Mouse (Mus musculus) heart, embryonic 11.5 days (tissue): ENCODE results near the gene Gm2663. TPM values are rescaled to one million over a fixed set of nuclear protein-coding genes. Genes with fewer than 3 reads are reported as not detected.

ENCODE experiments used
- ATAC-seq: fragments of 200-750 bp; cut with Nextera tagmentation; replicated peaks from 2 replicates; pipeline ENCODE4 v1.8.0; 2017; ENCODE audit warnings: moderate library complexity; ENCODE audit not compliant: insufficient number of reproducible peaks, low FRiP score, low TSS enrichment
- H3K27ac ChIP-seq: fragments of 300-500 bp; sonication (generic); 2 replicates; pipeline ENCODE4 v1.5.1; 2014; ENCODE audit warnings: mild to moderate bottlenecking, low read depth, low read length
- H3K27me3 ChIP-seq: fragments of 300-500 bp; sonication (generic); 2 replicates; pipeline ENCODE4 v1.6.1; 2014; ENCODE audit warnings: mild to moderate bottlenecking, low read length, mixed read lengths; ENCODE audit not compliant: control insufficient read depth, insufficient read depth
- H3K36me3 ChIP-seq: fragments of 300-500 bp; sonication (generic); 2 replicates; pipeline ENCODE4 v1.6.1; 2014; ENCODE audit warnings: mild to moderate bottlenecking, low read length, moderate library complexity, mixed read lengths; ENCODE audit not compliant: control insufficient read depth, insufficient read depth
- H3K4me1 ChIP-seq: fragments of 300-500 bp; sonication (generic); 2 replicates; pipeline ENCODE4 v1.6.1; 2014; ENCODE audit warnings: low read length; ENCODE audit not compliant: control insufficient read depth, insufficient read depth
- H3K4me2 ChIP-seq: fragments of 300-500 bp; sonication (generic); 2 replicates; pipeline ENCODE4 v1.6.1; 2014; ENCODE audit warnings: mild to moderate bottlenecking, moderate library complexity
- H3K4me3 ChIP-seq: fragments of 300-500 bp; sonication (generic); 2 replicates; pipeline ENCODE4 v1.5.1; 2014; ENCODE audit warnings: low read depth, low read length
- H3K9ac ChIP-seq: fragments of 300-500 bp; sonication (generic); 2 replicates; pipeline ENCODE4 v1.6.1; 2014; ENCODE audit warnings: mild to moderate bottlenecking, low read depth, low read length, moderate library complexity
- H3K9me3 ChIP-seq: fragments of 300-500 bp; sonication (generic); replicated peaks from 2 replicates; pipeline ENCODE4 v1.6.1; 2016; ENCODE audit warnings: low read length; ENCODE audit not compliant: control insufficient read depth
- polyA plus RNA-seq: library from polyadenylated mRNA; unstranded; fragments of >200 nt; fragmentation: Nextera tagmentation; extraction: Ambion mirVana; gene quantifications from 2 replicates; pipeline ENCODE4 v1.2.1, GENCODE M21; 2014

The Gm2663 gene
- polyA plus RNA-seq, 1 experiment from 2014 or later, result 0.19 TPM

DNA sequence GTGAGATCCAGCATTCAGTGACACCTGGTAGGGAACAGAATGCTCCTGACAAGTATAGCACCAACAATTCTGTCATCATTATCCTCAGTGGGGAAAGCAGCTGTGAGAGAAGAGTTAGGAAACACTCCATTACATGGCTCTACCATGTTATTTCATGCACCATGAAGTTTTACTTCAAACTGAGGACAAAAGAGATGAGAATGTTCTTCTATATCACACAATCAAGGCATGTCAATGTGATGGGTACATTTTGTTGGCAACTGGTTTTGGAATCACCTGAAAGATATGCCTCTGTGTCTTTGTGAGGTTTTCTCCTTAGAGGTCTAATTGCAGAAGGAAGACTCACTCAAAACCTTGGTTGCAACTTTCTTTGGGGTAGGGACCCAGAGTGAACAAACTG lies 47.5 kb downstream of the Gm2663 start, which contains the start of gene Gm4744:
Gene Gm4744 (minus strand): TSS at position 101 of the 400 bp plus-strand sequence.
- Histone ChIP-seq H3K4me2 (no peak within 1 kb of the TSS), H3K9me3 (no peaks in the 10 kb centered on the region), H3K9ac (no peak within 1 kb of the TSS), H3K36me3 (no peaks in the 10 kb centered on the region), H3K4me1 (no peaks in the 10 kb centered on the region), H3K27ac (no peak within 1 kb of the TSS), H3K27me3 (no peaks in the 10 kb centered on the region), H3K4me3 (no peak within 1 kb of the TSS)
- no peak for ATAC-seq

Other genes starting within 250 kb of the Gm2663 start
- not detected in 2 replicates for gene Moxd2, start 112.0 kb downstream of the Gm2663 start, polyA plus RNA-seq
- not detected in 2 replicates for gene Prss58, start 99.1 kb downstream of the Gm2663 start, polyA plus RNA-seq
- gene 1700074P13Rik, start 58.9 kb downstream of the Gm2663 start, polyA plus RNA-seq, result not detected in 2 replicates
- gene Gm4744, start 47.6 kb downstream of the Gm2663 start, polyA plus RNA-seq, result not detected in 2 replicates
- not detected in 2 replicates for gene 1810009J06Rik, start 34.7 kb downstream of the Gm2663 start, polyA plus RNA-seq
- not detected in 2 replicates for gene 2210010C04Rik, start 36.0 kb upstream of the Gm2663 start, polyA plus RNA-seq